Mouse (Mus musculus): ENCODE measurements around the gene Hectd1. TPM values are rescaled to one million over a fixed set of nuclear protein-coding genes. Genes with fewer than 3 reads are reported as not detected.

Hectd1 gene
- polyA plus RNA-seq, 1 experiment = 13.4 TPM

DNA sequence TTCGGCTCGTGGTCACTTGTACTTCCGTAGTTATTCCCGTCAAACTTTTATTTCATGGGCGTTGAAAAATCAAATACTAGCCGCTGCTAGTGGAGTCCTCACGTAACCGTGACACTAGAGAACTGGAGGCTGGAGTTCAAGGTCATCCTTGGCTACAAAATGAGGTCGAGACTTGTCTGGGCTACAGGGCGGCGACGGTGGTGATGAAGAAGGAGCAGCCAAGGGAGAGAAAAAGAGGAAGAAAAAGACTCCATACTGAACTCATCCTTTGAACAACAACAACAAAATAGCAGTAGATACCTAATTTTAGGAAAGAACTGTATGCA is 704 bp upstream of the Hectd1 start:
- no peaks in the 10 kb centered on the region for H3K27me3 ChIP-seq (ENCODE audit: control insufficient read depth, insufficient read depth, low read length)
- peak overlapping the region; percentile 88 for H3K27ac ChIP-seq (ENCODE audit: control insufficient read depth, insufficient read depth, low read depth, low read length)
- no peaks in the 10 kb centered on the region for H3K4me1 ChIP-seq (ENCODE audit: control insufficient read depth, insufficient read depth, low read length)
- peak overlapping the region; percentile 92 for H3K4me3 ChIP-seq (ENCODE audit: control insufficient read depth, low read depth, low read length)
- TF ChIP-seq POLR2A (IDR thresholded peaks at IDR 0.05; ENCODE audit: control insufficient read depth, low read depth, low read length) = no peak
- TF ChIP-seq CTCF (IDR thresholded peaks at IDR 0.05; ENCODE audit: control insufficient read depth, insufficient read depth, insufficient replicate concordance, low read depth, low read length) = no peak
- no peaks in the 10 kb centered on the region; the same call in 1 of the 2 replicates for H3K36me3 ChIP-seq (ENCODE audit: control insufficient read depth, insufficient read depth, low read length)

DNA sequence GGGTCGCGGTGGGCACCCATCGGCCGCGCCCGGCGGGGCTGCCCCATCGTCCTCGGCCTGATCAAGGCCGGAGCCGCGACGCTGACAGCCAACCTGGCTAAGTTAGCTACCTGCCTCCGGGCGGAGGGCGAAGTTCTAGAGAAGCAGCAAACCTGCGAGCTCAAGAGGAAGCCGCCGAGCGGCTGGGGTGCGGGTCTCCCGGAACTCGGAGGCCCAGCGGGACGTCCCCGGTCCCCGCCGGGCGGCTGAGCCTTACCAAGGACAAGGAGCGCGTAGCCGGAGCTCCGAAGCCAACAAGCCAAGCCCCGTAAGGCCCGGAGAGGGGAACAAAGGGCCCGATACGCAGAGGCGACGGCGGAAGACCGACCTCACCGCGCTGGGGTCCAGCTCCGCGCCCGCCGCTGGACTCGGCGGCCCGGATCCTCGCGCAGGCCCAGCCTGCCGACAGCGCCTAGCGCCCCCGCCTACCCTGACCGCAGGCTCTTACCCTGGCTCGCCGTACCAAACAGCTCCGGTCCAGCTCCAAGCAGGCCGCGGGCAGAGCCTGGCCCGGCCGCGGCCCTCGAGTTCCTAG is 533 bp downstream of the Hectd1 start:
- TF ChIP-seq CTCF (IDR thresholded peaks at IDR 0.05; ENCODE audit: control insufficient read depth, insufficient read depth, insufficient replicate concordance, low read depth, low read length) (no peak), POLR2A (IDR thresholded peaks at IDR 0.05; ENCODE audit: control insufficient read depth, low read depth, low read length) (peak; percentile 24; the same call in 1 of the 2 replicates)
- H3K27ac ChIP-seq (ENCODE audit: control insufficient read depth, insufficient read depth, low read depth, low read length) = peak overlapping the region; percentile 88
- no peaks in the 10 kb centered on the region for H3K27me3 ChIP-seq (ENCODE audit: control insufficient read depth, insufficient read depth, low read length)
- no peaks in the 10 kb centered on the region for H3K4me1 ChIP-seq (ENCODE audit: control insufficient read depth, insufficient read depth, low read length)
- no peaks in the 10 kb centered on the region; the same call in 1 of the 2 replicates for H3K36me3 ChIP-seq (ENCODE audit: control insufficient read depth, insufficient read depth, low read length)
- H3K4me3 ChIP-seq (ENCODE audit: control insufficient read depth, low read depth, low read length) = peak overlapping the region; percentile 92

DNA sequence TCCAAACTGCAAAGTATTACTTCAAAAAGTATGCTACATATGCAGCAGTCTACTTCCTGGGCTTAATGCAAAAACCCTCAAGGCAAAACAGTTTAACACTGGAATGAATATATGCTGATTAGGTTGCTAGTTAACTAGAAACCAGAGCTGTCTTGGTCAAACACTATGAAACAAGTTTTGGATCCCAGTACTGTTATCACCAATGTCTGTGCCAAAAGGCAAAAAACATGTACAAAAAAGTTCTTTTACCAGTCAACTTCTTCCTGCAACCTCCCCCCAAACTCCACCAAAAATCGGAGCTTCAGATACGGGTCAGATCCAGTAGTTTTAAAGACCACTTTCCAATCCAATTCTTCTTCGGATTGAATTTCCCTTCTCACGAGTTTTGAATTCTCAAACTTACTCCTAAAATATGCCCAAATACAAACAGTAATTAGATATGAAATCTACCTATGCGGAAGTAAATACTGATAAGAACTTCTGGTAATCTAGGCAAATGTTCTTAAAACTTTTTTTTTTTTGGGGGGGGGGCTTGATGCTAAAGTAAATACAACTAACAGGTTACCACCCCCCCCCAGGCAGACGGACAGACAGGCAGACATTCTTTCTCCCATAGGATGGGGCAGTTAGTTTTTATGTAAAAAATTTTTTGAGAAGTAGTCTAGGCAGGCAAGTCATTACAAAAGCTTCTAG is 1.2 kb downstream of the Hectd1 start:
- H3K27me3 ChIP-seq (ENCODE audit: control insufficient read depth, insufficient read depth, low read length) = no peaks in the 10 kb centered on the region
- H3K36me3 ChIP-seq (ENCODE audit: control insufficient read depth, insufficient read depth, low read length) = no peaks in the 10 kb centered on the region; the same call in 1 of the 2 replicates
- H3K4me3 ChIP-seq (ENCODE audit: control insufficient read depth, low read depth, low read length) = peak overlapping the region; percentile 92
- H3K4me1 ChIP-seq (ENCODE audit: control insufficient read depth, insufficient read depth, low read length) = no peaks in the 10 kb centered on the region
- H3K27ac ChIP-seq (ENCODE audit: control insufficient read depth, insufficient read depth, low read depth, low read length) = peak overlapping the region; percentile 88
- TF ChIP-seq CTCF (IDR thresholded peaks at IDR 0.05; ENCODE audit: control insufficient read depth, insufficient read depth, insufficient replicate concordance, low read depth, low read length) (no peak), POLR2A (IDR thresholded peaks at IDR 0.05; ENCODE audit: control insufficient read depth, low read depth, low read length) (no peak)

DNA sequence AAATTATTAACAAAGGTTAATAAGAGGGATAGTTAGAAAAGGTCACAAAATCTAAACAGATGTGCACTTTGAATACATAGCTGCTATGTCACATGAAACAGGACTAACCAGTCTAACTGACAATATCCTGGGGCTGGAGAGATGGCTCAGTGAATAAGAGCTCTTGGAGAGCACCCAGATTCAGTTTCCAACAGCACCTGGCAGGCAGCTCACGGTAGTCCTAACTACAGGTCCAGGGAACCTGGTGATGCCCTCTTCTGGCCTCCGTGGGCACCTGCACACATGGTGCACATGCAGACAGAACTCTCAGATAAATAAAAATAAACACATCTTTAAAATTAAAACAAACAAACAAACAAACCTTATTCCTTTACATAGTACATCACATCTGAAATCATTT is 4.0 kb downstream of the Hectd1 start:
- Histone ChIP-seq H3K27ac (ENCODE audit: control insufficient read depth, insufficient read depth, low read depth, low read length) (no peak overlapping the region), H3K4me1 (ENCODE audit: control insufficient read depth, insufficient read depth, low read length) (no peaks in the 10 kb centered on the region), H3K36me3 (ENCODE audit: control insufficient read depth, insufficient read depth, low read length) (no peaks in the 10 kb centered on the region; the same call in 1 of the 2 replicates), H3K4me3 (ENCODE audit: control insufficient read depth, low read depth, low read length) (no peak overlapping the region), H3K27me3 (ENCODE audit: control insufficient read depth, insufficient read depth, low read length) (no peaks in the 10 kb centered on the region)
- TF ChIP-seq CTCF (IDR thresholded peaks at IDR 0.05; ENCODE audit: control insufficient read depth, insufficient read depth, insufficient replicate concordance, low read depth, low read length) (no peak), POLR2A (IDR thresholded peaks at IDR 0.05; ENCODE audit: control insufficient read depth, low read depth, low read length) (no peak)

DNA sequence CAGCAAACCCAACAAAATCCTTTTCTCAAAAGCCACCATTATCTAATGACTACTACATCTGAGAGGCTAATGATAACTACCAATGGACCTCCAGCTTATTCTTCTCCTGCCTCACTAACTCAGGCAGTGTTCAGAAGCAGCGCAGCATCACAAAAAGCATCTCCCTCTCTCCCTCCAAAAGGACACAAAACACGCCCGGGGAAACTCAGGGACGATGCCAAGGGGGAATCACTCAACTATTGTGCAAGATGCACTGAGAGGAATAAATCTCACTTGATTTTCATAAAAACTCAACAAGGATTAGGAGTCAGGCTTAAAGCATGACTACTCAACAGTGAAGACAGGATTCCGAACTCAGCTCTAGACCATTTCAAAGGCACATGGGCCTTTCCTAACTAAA is 6.0 kb downstream of the Hectd1 start:
- H3K27me3 ChIP-seq (ENCODE audit: control insufficient read depth, insufficient read depth, low read length) = no peaks in the 10 kb centered on the region

DNA sequence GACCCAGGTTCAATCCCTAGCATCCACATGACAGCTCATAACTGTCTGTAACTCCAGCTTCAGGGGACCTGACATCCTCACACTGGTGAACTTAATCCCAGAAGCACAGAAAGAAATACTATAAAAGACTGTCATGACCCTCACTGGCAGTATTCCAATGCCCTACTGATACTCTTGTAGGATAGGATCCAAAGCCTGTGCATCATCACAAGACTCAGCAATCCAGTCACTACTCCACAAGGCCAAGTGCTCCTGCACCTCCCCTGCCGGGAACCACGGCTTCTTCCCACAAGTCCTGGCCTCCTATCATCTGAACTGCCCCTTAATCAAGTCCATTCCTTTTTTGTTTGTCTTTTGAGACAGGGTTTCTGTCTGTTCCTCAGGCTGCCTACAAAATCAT is 6.5 kb downstream of the Hectd1 start:
- no peaks in the 10 kb centered on the region; the same call in 1 of the 2 replicates for H3K36me3 ChIP-seq (ENCODE audit: control insufficient read depth, insufficient read depth, low read length)
- no peak overlapping the region for H3K4me3 ChIP-seq (ENCODE audit: control insufficient read depth, low read depth, low read length)
- no peaks in the 10 kb centered on the region for H3K27me3 ChIP-seq (ENCODE audit: control insufficient read depth, insufficient read depth, low read length)
- no peak for TF ChIP-seq POLR2A (IDR thresholded peaks at IDR 0.05; ENCODE audit: control insufficient read depth, low read depth, low read length)
- TF ChIP-seq CTCF (IDR thresholded peaks at IDR 0.05; ENCODE audit: control insufficient read depth, insufficient read depth, insufficient replicate concordance, low read depth, low read length) = no peak
- H3K27ac ChIP-seq (ENCODE audit: control insufficient read depth, insufficient read depth, low read depth, low read length) = no peak overlapping the region
- no peaks in the 10 kb centered on the region; the same call in 1 of the 2 replicates for H3K4me1 ChIP-seq (ENCODE audit: control insufficient read depth, insufficient read depth, low read length)

More for the DNA sequence above, 6.0 kb downstream of the Hectd1 start:
- no peak for TF ChIP-seq CTCF (IDR thresholded peaks at IDR 0.05; ENCODE audit: control insufficient read depth, insufficient read depth, insufficient replicate concordance, low read depth, low read length)
- TF ChIP-seq POLR2A (IDR thresholded peaks at IDR 0.05; ENCODE audit: control insufficient read depth, low read depth, low read length) = no peak
- H3K4me3 ChIP-seq (ENCODE audit: control insufficient read depth, low read depth, low read length) = no peak overlapping the region
- no peaks in the 10 kb centered on the region for H3K4me1 ChIP-seq (ENCODE audit: control insufficient read depth, insufficient read depth, low read length)
- H3K27ac ChIP-seq (ENCODE audit: control insufficient read depth, insufficient read depth, low read depth, low read length) = no peak overlapping the region
- no peaks in the 10 kb centered on the region; the same call in 1 of the 2 replicates for H3K36me3 ChIP-seq (ENCODE audit: control insufficient read depth, insufficient read depth, low read length)

DNA sequence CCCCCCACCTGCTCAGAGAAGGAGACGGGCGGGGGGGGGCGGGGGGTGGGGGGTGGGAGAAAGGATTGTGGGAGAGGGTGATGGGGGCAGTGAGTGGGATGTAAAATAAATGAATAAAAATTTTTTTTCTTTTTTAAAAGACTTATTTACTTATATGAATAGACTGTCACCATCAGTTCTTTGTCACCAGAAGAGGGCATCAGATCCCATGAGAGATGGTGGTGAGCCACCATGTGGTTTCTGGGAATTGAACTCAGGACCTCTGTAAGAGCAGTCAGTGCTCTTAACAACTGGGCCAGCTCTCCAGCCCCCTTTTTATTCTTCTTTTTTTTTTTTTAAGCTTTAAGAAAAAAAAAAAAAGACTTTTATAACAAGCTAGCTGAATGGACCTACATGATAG is 7.1 kb downstream of the Hectd1 start:
- Histone ChIP-seq H3K4me1 (ENCODE audit: control insufficient read depth, insufficient read depth, low read length) (no peaks in the 10 kb centered on the region; the same call in 1 of the 2 replicates), H3K27me3 (ENCODE audit: control insufficient read depth, insufficient read depth, low read length) (no peaks in the 10 kb centered on the region), H3K4me3 (ENCODE audit: control insufficient read depth, low read depth, low read length) (no peak overlapping the region), H3K27ac (ENCODE audit: control insufficient read depth, insufficient read depth, low read depth, low read length) (no peak overlapping the region), H3K36me3 (ENCODE audit: control insufficient read depth, insufficient read depth, low read length) (no peaks in the 10 kb centered on the region; the same call in 1 of the 2 replicates)
- TF ChIP-seq POLR2A (IDR thresholded peaks at IDR 0.05; ENCODE audit: control insufficient read depth, low read depth, low read length) = no peak
- TF ChIP-seq CTCF (IDR thresholded peaks at IDR 0.05; ENCODE audit: control insufficient read depth, insufficient read depth, insufficient replicate concordance, low read depth, low read length) = no peak

All from testis, adult 2 months (tissue).